Mouse (Mus musculus): ENCODE measurements around the gene Ndc80.

DNA sequence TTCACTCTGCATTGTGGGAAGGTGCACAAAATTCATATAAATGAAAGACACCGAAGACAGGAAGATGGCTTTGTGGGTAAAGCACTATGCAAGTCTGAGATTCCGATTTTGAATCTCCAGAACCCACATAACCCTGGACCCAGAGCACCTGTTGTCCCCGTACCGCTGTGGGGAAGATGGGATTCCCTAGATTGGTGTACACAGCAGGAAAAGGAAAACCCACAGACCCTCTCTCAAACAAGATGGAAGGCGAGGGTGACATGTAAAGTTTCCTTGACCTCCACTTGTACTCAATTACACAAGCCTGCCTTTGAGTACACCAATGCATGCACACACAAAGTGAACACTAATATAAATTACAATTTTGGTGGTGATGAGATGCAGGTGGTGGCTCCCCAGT is 41.9 kb downstream of the Ndc80 start:
- no peak for TF ChIP-seq CTCF (IDR thresholded peaks at IDR 0.05; ENCODE audit: control insufficient read depth, insufficient read depth, low read length)
- TF ChIP-seq POLR2A (IDR thresholded peaks at IDR 0.05; ENCODE audit: borderline replicate concordance, control insufficient read depth, low read depth, low read length), result no peak
